Mouse (Mus musculus): ENCODE measurements around the gene Catsper3. TPM values are rescaled to one million over a fixed set of nuclear protein-coding genes. Genes with fewer than 3 reads are reported as not detected.

Catsper3 gene
- total RNA-seq, 1 experiment from 2014 or later = not detected

DNA sequence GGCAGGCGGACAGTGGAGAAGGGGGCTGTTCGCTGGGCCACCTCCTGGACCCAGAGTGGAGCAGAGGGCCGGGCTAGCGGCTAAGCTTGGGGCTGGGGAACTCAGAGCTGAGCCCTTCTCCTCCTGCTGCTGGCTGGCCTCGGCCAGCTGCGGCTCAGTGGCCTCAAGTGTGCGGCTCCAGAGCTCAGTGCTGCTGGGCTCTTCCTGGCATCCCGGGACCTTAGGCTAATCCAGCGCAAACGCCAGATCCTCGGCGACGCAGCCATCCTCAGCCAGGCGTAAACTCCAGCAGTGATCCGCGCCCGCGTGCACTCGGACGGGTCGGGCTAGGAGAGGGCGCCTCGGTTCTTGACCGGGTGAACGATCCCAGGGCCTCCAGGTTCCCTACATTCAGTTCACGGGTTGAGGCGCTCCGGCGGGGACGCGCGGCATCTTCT is 40.9 kb downstream of the Catsper3 start:
- ATAC-seq (replicated peaks; ENCODE audit: insufficient number of reproducible peaks, low FRiP score, low TSS enrichment, poor library complexity, severe bottlenecking) = no peak

DNA sequence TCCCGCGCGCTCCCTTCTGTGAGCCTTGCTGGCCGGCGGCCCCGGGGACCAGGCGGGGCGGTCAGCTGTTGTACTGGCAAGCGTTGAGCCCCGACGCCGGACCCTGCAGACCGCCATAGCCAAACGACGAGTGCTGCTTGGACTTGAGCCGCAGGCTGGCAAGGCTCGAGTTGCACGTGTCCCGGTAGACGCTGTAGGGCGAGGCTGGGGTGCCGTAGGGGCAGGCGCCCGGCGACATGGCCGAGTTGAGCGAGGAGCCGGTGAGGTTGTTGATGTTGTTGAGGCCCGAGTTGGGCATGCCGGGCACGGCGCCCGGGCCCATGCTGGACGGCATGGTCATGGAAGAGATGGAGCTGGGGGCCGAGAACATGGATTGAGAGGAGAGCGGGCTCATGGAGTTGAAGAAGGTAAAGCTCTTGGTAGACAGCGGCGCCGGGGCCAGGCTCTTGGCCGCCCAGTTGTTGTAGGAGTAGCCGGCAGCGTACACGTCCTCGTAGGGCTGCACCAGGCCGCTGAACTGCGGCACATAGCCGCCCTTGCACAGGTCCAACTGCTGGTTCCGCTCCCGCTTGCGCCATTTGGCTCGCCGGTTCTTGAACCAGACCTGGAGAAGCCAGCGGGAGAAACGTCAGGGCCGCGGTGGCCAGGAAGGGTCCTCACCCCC is 41.8 kb downstream of the Catsper3 start:
- no peak for ATAC-seq (replicated peaks; ENCODE audit: insufficient number of reproducible peaks, low FRiP score, low TSS enrichment, poor library complexity, severe bottlenecking)

DNA sequence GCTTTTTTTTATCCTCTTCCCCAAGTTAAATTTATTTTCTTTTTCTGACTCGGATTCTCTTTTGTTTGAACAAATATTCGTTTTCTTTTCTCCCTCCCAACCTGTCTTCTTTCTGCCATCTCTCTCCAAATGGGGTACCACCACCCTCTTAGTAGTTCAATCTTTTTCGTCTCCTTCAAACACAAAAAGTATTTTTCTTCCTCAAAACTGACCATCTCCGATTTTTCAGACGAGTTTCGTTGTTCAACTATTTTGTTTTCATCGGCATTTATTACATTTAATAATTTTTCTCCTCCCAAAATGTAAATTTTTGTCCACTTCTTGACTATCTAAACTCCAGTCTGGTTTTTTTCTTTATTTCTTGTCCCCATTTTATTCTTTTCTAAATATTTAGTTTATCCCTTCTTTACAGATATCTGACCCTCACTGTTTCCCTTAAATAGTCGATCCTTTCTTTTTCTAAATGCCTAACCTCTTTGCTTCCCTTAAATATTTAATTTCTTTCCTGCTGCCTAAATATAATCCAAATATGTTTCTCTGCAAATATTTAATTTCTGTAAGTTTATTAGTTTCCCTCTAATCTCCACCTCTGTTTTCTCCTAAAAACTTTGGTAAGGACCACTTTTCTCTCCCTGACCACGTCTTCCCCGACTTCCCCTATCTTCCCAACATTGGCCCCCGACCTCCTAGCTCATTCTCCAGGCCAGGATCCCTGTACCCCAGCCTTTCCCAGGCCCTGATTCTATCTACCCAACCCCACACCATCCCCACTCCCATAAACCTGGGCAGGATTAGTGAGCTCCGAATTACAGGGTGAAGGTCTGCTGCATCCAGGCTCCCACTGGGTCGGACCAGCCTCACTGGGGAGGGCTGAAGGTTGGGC is 42.7 kb downstream of the Catsper3 start:
- no peak for ATAC-seq (replicated peaks; ENCODE audit: insufficient number of reproducible peaks, low FRiP score, low TSS enrichment, poor library complexity, severe bottlenecking)

DNA sequence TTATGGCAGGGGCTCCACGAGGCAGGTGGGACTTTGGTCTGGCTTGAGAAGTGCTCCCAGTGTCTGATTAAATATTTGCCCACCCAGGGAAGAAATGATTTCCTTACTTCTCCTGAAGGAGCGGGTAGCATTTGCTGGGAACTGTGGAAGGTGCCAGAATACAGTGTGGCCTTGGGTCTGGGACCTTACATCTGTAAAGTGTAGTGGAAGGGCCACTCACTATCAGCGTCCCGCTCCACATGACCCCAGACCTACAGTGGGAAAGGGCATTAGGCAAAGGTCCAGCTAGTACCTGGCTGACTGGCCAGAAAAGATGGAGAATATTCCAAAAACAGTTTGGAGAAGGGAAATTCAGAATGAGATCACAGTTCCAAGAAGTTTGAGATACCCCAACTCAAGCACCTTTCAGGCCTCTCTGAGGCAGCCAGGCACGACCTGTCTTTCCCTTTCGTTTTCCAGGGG is 43.3 kb downstream of the Catsper3 start:
- ATAC-seq (replicated peaks; ENCODE audit: insufficient number of reproducible peaks, low FRiP score, low TSS enrichment, poor library complexity, severe bottlenecking) = no peak

DNA sequence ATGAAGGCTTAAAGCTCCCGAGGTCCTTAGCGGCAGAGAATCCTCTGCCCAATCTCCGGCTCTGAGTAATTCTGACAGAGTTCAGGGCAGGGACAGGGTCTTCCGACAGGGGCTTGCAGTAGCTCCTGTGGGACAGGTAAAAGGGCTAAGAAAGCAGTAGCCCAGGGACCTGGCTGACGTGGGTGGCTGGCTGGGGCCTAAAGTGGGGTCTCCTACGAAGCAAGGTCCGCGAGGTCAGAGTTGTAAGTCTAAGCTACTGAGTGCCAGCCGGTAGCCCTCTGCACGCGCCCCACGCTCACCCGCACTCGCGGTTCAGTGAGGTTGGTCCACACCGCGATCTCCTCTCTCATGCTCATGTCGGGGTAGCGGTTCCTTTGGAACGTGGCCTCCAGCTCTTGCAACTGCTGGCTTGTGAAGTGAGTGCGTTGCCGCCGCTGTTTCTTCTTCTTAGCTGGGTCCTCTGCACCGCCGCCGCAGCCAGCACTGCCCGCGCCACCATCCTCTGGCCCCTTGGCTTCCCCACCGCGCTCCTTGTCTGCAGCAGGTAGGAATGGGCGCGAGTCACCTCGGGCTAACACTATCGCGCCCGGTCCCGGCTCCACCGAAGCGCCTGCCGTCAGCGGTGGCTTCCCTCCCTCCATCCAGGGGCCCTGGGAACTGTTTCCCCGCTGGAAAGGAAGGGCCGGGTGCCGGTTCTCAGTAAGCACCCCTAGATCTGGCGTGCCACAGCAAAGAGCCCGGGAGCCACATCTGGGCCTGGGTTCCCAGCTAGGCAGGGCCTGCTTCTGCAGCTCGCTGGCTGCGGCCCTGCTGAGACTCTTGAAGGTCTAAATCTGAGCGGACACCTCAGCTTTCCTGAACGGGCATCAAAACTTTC is 44.0 kb downstream of the Catsper3 start:
- ATAC-seq (replicated peaks; ENCODE audit: insufficient number of reproducible peaks, low FRiP score, low TSS enrichment, poor library complexity, severe bottlenecking) = no peak

DNA sequence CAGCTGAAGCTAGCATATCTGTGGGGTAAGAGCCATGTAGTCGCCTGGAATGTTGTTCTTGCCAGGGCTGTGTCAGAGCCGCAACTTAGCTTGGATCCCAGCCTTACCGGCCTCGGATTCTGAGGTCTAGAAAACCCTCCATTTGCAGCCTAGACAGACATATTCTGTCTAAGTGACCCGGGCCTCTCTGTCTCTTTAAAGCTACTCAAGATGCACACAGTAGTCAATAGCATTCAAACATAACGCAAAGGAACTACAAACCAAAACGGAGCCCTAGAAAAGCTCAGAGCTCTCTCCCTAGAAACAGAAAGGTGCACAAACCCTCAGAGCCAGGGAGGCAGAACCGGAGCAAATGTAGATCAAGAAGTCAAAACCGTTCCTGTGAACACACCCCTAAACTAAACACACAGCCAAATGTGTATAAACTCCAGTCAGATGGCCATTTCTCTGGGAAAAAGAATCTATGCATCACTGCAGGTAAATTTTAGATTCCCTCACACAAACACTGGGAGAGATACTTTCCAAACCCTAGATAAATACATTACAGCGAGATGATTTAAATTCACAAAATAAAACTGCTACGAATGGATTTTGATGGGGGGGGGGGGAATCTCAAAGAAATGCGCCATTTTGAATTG is 44.8 kb downstream of the Catsper3 start:
- ATAC-seq (replicated peaks; ENCODE audit: insufficient number of reproducible peaks, low FRiP score, low TSS enrichment, poor library complexity, severe bottlenecking) = no peak

DNA sequence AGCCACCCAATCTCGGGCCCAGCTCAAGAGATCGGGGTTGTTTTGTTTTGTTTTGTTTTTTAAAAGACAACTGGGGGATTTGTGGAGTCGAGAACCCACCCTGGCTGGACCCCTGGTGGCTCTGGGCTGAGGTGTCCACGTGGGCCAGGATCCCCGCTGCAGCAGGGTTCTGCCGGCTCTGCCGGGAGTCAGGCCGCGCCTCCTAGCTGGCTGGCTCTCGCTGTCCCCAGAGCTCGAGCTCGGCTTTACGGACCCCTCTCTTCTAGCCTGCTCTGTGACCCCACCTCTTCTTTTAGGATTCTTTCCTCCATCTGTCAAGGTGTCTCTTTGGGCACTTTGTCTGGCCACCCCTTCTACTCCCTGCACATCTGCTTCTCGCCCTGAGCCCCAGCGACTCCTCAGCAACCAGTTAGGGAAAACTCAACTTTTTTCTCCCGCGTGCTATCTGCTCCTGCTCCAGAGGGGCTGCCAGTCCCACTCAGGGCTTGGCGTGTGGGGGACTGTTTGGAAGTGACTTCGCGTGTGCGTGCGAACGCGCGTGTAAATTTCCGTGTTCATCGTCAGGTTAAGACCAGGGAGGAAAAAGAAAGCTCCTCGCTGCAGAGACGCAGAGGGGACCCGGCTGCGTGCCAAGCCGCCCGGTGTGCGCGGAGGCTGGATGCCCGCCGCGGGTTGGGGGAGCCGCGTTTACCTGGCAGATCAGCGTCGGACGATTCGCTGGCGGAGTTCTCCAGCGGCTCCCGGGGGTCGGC is 45.9 kb downstream of the Catsper3 start:
- ATAC-seq (replicated peaks; ENCODE audit: insufficient number of reproducible peaks, low FRiP score, low TSS enrichment, poor library complexity, severe bottlenecking) = no peak

DNA sequence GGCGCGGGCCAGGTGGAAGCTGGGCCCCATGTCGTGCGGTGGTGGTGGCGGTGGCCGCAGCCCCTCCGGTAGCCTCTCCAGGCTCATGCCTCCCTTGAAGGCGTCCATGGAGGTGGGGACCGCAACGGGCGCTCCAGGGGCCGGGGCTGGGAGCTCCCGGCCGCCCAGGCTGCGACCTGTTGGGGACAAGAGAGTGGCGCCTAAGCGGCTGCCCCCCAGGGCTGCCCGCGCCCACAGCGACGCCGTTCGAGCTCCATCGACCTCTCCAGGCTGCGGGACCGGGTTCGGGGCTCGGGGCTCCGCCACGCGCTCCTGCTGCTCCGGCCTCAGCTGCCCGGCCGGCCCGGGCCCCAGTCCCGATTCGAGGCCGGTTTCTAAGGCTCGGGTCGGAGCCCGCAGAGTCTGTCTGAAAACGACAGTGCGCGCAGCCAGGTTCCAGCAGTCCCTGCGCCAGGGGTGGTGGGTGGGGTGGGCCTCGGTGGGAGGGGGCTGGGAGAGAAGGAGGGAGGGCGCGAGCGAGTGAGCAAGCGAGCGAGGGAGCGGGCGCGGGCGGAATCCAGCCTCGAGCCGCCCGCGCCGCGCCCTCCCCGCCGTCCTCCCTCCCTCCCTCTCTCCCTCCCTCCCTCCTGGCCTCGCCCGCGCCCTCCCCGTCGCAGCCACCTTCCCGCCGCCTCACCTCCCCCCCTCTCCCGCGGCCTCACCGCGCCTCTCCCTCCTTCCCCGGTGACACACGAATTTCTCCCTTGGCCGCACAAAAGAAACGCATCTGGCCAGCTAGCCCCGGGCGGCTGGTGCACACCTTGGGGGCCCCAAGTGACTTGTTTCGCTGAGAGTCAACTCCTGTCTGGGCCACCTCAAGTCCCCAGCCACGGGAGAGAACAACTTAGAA is 46.7 kb downstream of the Catsper3 start:
- no peak for ATAC-seq (replicated peaks; ENCODE audit: insufficient number of reproducible peaks, low FRiP score, low TSS enrichment, poor library complexity, severe bottlenecking)

DNA sequence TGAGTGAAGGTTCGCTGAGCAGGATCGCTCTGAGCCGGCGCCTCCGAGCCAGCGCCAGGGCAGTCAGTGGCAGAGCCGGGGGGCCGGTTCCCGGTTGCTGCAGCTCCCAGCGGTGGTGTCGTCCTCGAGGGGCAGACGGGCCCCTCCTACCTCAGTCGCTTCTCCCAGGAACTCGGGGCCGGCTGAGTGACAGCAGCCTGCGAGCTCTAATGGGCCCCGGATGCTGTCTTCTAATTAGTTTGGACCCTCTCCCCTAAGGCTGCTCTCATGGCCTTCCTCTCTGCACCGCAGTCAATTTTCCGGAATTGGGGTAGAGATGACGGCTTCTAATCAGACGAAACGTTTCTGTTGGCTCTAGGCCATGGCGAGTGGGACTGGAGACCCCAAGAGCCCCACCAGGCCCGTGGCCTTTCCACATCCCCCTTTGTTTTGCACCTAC is 47.4 kb downstream of the Catsper3 start:
- no peak for ATAC-seq (replicated peaks; ENCODE audit: insufficient number of reproducible peaks, low FRiP score, low TSS enrichment, poor library complexity, severe bottlenecking)

DNA sequence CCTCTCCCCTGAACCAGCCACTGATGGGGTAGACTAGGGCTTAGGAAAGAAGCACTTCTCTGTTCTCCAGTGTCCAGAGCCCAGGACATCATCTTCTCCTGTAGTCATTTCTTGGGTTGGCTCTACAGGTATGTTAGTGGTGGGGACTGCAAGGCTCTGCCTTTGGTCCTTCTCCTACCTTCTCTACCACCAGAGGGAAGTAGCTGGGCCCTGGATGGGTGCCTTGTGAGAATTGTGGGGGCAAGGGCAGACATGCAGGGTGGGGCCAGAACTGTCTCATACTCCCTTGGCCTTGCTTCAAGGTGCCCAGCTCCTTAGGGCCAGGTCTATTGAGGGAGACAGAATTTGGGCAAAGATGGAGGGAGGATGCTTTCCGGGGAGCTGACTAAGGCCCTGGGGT is 48.2 kb downstream of the Catsper3 start:
- ATAC-seq (replicated peaks; ENCODE audit: insufficient number of reproducible peaks, low FRiP score, low TSS enrichment, poor library complexity, severe bottlenecking) = no peak

DNA sequence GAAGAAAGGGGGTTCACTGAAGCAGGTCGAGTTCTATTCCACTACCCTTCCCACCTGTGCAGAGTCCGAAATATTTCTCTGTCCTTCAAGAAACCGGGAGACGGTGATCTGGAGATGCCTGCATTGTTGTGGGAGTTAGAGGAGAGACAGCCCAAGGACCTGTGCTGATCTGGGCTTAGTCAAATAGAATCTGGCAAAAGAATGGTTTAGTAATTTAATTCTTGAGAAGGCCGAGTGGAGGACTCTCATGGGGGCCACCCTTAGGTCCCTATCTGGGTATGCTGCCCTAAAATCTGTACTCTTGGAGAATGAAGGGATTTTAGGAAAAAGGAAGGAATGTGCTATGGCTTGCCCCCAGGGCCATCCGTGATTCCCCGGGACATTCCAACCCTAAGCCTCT is 49.6 kb downstream of the Catsper3 start:
- no peak for ATAC-seq (replicated peaks; ENCODE audit: insufficient number of reproducible peaks, low FRiP score, low TSS enrichment, poor library complexity, severe bottlenecking)

DNA sequence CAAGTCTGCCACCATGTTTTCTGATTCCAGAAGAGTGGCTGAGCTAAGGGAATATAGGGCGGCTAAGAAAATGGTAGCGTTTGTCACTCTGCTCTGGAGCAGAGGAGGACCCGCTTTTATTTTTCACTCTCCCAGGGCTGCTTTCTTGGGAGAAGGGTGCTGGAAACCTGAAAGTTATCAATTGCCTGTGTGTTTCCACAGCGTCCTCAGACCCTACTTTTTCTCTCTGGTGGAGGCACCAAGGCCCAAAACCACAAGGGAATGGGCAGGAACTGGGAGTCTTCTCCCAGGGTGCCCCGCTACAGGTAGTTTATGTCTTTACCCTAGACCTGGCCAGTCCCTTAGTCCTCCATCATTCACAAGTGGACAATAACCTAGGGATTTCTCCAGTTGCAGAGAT is 50.3 kb downstream of the Catsper3 start:
- no peak for ATAC-seq (replicated peaks; ENCODE audit: insufficient number of reproducible peaks, low FRiP score, low TSS enrichment, poor library complexity, severe bottlenecking)

DNA sequence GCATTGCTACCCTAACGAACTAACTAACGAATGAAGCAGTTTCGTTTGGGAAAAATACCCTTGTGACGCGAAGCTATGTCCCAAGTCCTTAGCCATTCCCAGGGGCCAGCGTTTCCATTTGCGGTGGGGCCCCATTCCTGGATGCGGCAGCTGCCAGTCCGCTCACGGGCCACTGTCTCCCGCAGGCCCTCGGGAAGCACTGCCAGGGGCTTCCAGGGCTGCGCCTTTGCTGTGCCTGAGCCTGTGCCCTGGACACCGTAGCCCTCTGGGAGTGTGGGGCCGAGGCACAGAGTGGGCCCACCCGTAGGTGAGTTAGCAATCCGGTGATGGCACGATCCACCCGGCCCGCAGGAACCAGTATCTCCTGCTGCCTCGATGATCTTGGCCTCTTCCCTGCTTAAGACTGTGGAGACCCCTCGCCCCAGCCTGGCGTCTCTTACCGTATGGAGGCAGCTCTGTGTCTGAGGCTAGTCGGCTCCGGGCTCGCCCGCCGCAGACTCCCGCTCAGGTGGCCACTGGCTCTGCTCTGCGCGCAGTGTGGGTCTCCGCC is 51.3 kb downstream of the Catsper3 start:
- ATAC-seq (replicated peaks; ENCODE audit: insufficient number of reproducible peaks, low FRiP score, low TSS enrichment, poor library complexity, severe bottlenecking) = no peak

DNA sequence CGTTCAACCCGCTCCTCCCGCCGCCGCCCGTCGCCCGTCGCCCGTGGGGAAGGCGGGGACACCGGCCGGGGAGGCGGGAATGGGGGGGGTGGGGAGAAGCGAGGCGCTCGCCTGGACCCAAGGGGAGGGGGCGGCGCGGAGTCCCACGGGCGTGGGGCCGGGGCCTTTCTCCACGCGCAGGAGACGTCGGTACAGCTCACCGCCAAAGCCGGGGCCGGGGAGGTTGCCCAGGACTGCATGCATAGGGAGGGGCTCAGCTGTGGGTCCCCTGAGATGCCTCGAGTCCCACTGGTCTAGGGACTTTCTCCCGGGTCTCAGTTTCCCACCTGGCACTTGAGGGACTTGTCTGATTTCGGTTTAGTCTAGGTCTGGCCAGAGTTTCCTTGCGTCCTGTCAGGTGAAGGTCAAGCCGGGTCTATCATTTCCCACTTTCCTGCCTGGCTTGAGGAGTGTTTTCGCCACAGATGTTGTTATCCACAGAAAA is 51.8 kb downstream of the Catsper3 start, which contains the start of gene Pitx1:
TSS of gene Pitx1 (minus strand) at position 51 of the 484 bp plus-strand sequence.
- ATAC-seq (replicated peaks; ENCODE audit: insufficient number of reproducible peaks, low FRiP score, low TSS enrichment, poor library complexity, severe bottlenecking) = no peak

DNA sequence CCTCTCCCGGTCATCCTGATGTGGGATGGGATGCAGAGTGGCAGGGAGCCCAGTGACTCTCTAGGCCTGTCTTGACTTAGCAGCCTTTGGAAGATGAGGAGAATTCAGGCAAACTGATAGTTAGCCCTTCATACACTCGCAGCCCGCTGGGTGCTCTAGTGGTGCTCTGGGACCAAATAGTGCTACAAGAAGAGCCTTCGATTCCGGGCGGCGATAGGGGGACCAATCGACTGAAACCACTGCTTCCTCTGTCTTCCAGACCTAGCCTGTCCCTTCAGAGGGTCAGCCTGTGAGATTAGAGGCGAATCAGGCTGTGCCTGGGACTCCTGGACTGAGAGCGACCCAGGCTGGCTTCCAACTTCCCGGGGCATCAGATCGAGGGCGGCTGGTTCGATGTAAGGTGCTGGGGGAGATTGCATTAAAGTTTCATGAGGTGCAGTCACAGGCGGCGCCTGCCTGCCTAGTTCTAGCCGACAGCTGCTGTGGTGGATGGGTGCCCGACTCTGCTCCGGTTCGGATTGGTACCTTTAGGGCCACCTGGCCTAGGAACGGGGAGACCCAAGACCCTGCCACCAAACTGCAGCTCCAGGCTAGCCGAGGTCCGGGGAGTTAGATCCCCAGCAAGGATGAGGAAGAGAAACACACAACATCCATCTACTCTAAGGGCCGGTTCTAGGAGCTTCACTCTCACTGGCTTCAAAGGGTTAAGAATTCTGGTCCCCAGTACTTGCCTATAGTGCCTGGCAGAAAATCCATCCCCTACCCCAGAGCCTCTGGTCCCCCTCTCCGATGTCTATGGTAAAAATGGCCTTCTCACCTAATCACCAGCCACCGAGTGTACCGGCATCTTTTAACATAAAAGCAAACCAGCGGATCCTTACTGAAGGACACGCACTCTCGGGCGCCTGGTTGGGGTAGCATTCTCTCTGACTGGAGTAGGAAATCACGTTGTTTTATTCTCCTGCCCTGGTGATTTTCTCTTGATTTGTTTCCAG is 52.7 kb downstream of the Catsper3 start:
- ATAC-seq (replicated peaks; ENCODE audit: insufficient number of reproducible peaks, low FRiP score, low TSS enrichment, poor library complexity, severe bottlenecking) = no peak

All from monocyte, adult 5-6 weeks (primary cell).